Mouse (Mus musculus): ENCODE results near the gene Trp53i11.

Gene Trp53i11

GRCm38 (mm10) chr2:93187323-93187996 lies at the start of gene Trp53i11:
Gene Trp53i11 (plus strand): TSS chr2:93187548.
- peak; percentile 77 for DNase-seq

- DNase-seq = no peak
Measured at GRCm38 (mm10) chr2:93139476-93139875, 47.9 kb upstream of the Trp53i11 start.

DNA sequence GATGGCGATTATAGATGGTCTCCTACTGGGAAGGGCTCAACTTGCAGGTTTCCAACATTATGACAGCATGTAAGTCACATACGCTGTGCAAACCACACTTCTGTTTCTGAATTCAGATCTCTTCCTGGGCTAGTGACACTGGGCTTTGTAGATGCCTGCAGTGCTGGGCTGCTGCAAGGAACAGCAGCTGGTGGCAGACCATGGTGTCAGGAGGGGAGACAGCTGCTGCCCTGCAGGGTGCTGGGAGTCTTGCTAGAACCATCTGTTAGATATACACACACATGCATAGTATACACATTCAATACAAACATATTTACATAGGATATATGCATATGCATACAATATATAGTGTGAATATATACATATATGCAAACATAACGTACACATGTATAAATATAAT lies 46.0 kb upstream of the Trp53i11 start:
- no peak for DNase-seq

GRCm38 (mm10) chr2:93142616-93143015 lies 44.7 kb upstream of the Trp53i11 start:
- DNase-seq = no peak

GRCm38 (mm10) chr2:93144126-93144525 lies 43.2 kb upstream of the Trp53i11 start:
- no peak for DNase-seq

DNA sequence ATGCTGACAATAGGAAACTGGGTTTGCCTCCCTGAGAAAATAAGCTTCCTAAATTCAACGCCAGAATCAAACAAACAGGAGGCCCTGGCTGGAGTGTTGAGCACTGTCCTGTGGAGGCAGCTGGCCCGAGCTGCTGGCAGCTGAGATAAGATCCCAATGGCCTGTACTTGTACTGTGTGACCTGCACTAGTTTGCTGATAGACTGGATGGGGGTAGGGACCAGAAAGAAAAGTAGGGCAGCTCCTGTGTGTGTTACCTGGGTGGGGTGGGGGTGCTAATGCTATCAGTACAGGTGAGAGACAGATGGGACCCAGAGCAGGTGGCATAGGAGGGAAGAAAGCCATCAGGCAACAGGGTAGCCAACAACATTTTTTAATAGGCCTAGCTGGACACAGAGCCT lies 37.3 kb upstream of the Trp53i11 start:
- no peak for DNase-seq

DNA sequence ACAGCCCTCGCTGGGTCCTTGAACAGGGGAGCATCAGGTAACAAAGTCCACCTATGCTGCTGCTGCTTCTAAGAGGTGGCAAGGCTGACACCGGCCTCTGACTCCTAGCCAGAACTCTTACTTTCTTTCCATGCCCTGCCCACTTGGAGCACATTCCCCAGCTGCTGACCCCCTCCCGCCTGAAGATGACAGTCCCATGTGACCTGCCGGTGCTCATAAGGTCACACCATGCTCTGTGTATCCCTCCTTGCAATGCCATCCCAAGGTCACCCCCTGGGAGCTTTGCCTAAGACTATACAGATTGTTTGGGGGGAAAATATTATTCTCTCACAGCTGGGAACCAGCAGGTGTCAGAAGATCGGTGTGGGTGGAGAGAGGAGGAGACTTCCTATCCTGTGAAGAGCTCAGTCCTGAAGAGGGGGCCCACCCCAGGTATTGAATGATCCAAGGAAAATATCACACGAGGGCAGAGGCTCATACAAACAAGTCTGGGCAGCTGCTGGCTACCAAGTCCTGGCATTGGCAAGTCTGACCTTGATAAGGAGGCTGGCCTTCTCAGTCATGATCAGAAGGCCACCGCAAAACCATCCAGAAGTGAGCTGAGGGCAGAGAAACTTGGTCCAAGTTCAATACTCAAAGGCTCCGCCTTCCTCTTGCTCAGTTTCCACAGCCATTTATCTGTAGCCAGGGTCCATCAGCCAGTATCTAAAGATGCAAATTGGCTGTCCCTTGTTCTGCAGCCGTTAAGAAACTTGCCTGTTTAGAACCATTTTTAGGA lies 36.5 kb upstream of the Trp53i11 start:
- no peak for DNase-seq

- DNase-seq = no peak
Measured at GRCm38 (mm10) chr2:93152191-93152601, 35.2 kb upstream of the Trp53i11 start.

GRCm38 (mm10) chr2:93152883-93153491 lies 34.4 kb upstream of the Trp53i11 start:
- peak; percentile 31 for DNase-seq

GRCm38 (mm10) chr2:93153833-93154232 lies 33.5 kb upstream of the Trp53i11 start:
- no peak for DNase-seq

DNA sequence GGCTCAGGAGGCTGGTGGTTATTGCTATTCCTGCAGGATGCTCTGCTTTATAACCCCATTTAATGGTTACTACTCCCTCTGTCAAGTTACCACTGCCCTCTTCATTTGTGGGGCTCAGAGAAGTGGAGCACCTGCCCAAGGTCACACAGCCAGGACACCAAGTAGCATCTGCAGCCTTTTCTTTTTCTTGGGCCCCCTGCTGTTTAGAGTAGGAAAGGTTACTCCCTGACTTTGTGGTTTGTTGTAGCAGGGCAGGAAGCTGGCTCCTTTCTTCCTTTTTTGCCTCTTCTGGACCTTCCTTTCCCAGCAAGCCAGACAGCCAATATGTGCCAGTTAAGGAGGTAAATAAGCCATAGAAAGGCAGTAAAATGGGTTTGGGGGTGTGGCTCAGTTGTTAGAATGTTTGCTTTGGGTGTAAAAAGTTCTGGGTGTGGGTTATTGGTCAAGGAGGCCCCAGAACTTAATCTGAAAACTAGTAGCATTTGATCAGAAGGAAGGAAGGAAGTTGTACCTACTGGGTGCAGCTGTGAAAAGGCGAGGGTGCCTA lies 32.8 kb upstream of the Trp53i11 start:
- DNase-seq = no peak

DNA sequence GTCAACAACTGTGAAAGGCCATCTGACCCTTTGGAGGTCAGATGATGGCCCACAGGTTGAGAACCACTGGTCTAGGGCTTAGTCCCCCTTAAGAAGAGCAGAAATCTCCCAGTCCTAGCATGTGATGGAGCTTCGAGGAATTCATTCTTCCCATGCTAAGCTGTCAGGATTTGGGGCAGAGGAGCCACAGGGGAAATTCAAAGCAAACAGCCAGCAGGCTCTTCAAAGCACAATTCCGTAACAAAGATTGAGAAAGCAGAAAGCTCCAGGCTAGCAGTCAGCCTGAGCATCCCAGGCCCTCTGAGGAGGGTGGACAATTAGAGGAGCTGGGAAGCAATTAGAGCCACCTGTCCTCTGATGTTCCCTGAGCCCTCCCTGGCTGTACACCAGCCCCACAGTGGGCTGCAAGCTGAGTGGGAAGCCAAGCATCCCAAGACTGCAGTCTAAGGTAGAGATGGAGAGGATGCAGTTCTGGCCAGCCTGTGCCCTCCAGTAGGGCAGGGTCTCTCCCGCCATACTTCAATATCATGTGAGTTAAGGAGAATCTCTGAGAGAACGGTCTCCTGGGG lies 26.8 kb upstream of the Trp53i11 start:
- DNase-seq = no peak

GRCm38 (mm10) chr2:93161914-93162664 lies 25.3 kb upstream of the Trp53i11 start:
- no peak for DNase-seq

- no peak for DNase-seq
Measured at GRCm38 (mm10) chr2:93162791-93163190, 24.6 kb upstream of the Trp53i11 start.

DNA sequence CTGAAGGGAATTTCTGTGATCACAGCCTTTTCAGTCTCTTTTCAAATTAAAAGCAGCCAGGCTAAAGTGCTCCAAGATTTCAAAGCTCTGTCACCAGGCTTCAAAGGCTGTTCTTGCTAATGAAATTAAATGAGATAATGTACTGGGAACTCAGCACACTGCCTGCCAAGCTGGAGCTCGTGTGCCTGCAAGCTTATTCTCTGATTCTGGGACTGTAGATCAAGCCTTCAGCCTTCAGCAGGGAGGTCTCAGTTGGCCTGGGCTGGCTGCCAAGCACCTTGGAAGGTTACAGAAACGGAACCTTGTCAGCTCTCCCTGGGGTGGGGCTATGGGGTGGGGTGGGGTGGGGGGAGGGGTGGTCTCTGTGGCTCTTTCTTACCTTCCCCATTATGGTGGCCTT lies 24.0 kb upstream of the Trp53i11 start:
- DNase-seq = no peak

DNA sequence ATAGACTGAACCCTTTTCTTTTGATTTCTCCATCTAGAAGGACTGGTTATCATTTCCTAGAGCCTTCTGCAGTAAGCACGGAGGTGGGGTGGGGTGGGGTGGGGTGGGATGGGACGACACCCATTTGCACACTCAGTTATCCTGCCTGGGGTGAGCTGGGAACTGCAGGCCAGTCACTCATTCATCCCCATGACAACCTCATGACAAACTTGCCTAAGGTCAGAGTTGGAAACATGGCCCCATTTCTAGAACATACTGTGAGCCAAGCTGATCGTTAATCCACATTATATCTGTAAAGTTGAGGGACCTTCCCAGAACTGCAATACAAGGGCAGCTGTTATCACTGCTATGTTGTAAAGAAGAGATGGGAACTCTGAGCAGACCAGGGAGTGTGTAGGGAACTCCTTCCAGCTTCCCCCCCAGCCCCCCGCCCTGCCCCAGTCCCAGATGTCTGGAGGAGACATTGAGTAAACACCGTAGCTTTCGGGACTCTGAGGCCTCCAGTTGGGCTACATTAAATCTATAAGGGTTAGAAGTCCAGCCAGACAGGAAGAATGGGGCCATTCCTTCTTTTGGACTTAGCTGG lies 23.5 kb upstream of the Trp53i11 start:
- no peak for DNase-seq

- no peak for DNase-seq
Measured at GRCm38 (mm10) chr2:93166295-93166694, 21.1 kb upstream of the Trp53i11 start.

DNA sequence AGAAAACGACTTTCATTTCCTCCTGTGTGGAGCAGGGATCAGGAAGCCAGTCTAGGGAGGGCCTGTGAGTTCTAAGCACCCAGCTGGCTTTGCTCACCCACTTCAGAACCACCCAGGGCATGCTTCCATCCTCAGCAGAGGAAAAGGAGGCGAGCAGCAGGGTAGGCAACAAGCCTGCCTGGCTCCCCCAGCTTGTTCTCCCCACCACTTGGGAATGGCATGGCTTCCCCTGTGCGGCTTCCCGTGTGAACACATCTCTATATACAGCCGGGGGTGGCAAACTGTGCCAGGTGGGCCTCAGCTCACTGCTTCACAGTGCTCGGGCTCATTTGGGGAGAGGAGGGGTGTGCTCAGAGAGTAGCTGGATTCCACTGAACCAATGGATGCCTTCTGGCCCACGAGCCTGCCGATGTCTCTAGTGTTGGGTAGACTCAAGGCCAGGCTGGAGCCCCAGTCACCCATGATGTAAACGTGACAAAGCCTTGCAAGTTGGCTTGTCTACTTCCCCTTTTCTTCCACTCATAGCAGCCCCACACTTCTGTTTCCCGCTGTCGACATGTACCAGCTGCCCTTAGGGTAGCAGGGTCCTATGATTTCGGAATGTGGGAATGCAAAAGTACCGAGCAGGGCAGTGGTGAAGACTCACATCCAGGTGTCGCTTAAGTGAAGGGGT lies 20.5 kb upstream of the Trp53i11 start:
- DNase-seq = peak; percentile 50

- no peak for DNase-seq
Measured at GRCm38 (mm10) chr2:93170156-93170844, 17.0 kb upstream of the Trp53i11 start.

GRCm38 (mm10) chr2:93170845-93171200 lies 16.5 kb upstream of the Trp53i11 start:
- DNase-seq = no peak

GRCm38 (mm10) chr2:93171929-93172328 lies 15.4 kb upstream of the Trp53i11 start:
- DNase-seq = no peak

All from right cerebral cortex, postnatal 14 days (tissue).